Mouse (Mus musculus) 3134 (cell line): Measurements from ENCODE around the gene Mapk1ip1.

Experiments
- DNase-seq: peaks from one replicate; pipeline ENCODE4 v3.0.0-alpha.2; 2011; ENCODE audit warnings: low spot score; ENCODE audit not compliant: insufficient read length; ENCODE audit errors: extremely low read depth

The Mapk1ip1 gene

GRCm38 (mm10) chr7:138845544-138846391 is at the start of gene Mapk1ip1, which contains the start of gene Ppp2r2d:
Gene Mapk1ip1, minus strand, starts transcription at chr7:138846273.
Gene Ppp2r2d, plus strand, starts transcription at chr7:138846079.
- peak; percentile 96 for DNase-seq

- DNase-seq: no peak
Observed at GRCm38 (mm10) chr7:138885365-138886289, 39.6 kb upstream of the Mapk1ip1 start.

- DNase-seq: no peak
Observed at GRCm38 (mm10) chr7:138883724-138884123, 37.7 kb upstream of the Mapk1ip1 start.

GRCm38 (mm10) chr7:138875031-138875430 is 29.0 kb upstream of the Mapk1ip1 start:
- no peak for DNase-seq

- DNase-seq: no peak
Observed at GRCm38 (mm10) chr7:138872956-138873355, 26.9 kb upstream of the Mapk1ip1 start.

GRCm38 (mm10) chr7:138868316-138868715 is 22.2 kb upstream of the Mapk1ip1 start:
- DNase-seq: no peak

GRCm38 (mm10) chr7:138867286-138867685 is 21.2 kb upstream of the Mapk1ip1 start:
- DNase-seq: no peak

- DNase-seq: no peak
Observed at GRCm38 (mm10) chr7:138864776-138865175, 18.7 kb upstream of the Mapk1ip1 start.

- DNase-seq: no peak
Observed at GRCm38 (mm10) chr7:138863950-138864572, 18.0 kb upstream of the Mapk1ip1 start.

GRCm38 (mm10) chr7:138856670-138857069 is 10.6 kb upstream of the Mapk1ip1 start:
- DNase-seq: no peak

GRCm38 (mm10) chr7:138854201-138854600 is 8.1 kb upstream of the Mapk1ip1 start:
- no peak for DNase-seq

- DNase-seq: no peak
Observed at GRCm38 (mm10) chr7:138853417-138854031, 7.5 kb upstream of the Mapk1ip1 start.

- DNase-seq: no peak
Observed at GRCm38 (mm10) chr7:138850083-138850482, 4.0 kb upstream of the Mapk1ip1 start.

GRCm38 (mm10) chr7:138848028-138848920 is 2.2 kb upstream of the Mapk1ip1 start:
- DNase-seq: no peak

- DNase-seq: no peak
Observed at GRCm38 (mm10) chr7:138847316-138848027, 1.4 kb upstream of the Mapk1ip1 start.

- peak; percentile 37 for DNase-seq
Observed at GRCm38 (mm10) chr7:138846502-138846991, 474 bp upstream of the Mapk1ip1 start.

GRCm38 (mm10) chr7:138845111-138845510 is 962 bp downstream of the Mapk1ip1 start:
- DNase-seq: no peak

- no peak for DNase-seq
Observed at GRCm38 (mm10) chr7:138843421-138843820, 2.7 kb downstream of the Mapk1ip1 start.
